Mouse (Mus musculus): ENCODE results near the gene Becn1. TPM values are rescaled to one million over a fixed set of nuclear protein-coding genes. Genes with fewer than 3 reads are reported as not detected.

The Becn1 gene
- total and polyA plus RNA-seq, 3 experiments, result 122 to 167 TPM; not detected in 1

DNA sequence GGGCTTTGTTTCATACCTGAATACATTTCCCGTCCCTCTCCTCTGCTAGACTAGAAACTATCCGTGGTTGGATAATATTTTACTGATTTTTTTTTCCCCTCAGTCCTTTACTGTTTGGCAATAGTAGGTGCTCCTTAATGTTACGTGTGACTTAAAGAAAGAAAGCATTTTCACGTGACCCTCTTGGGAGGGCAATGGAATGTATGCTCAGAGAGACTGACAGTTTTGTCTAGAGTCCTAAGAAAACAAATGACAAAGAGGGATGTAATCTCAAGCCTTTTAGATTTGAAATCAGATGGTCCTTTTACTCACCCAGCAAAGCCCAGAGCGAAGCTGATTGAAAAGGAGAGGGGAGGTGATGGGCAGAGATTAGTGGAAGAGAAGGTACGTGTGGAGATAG, 36.2 kb downstream of the Becn1 start:
- Histone ChIP-seq H3K9ac (ENCODE audit: control insufficient read depth, low read depth, low read length, poor library complexity, severe bottlenecking) (no peak overlapping the region), H3K79me2 (ENCODE audit: control insufficient read depth, insufficient read depth, low read length, poor library complexity) (no peaks in the 10 kb centered on the region), H3K36me3 (ENCODE audit: control insufficient read depth in 1 of 2, insufficient read depth in 2 of 2, low read length in 2 of 2) (peaks cover 0 to 2% of the 10 kb centered on the region in 2 experiments; a peak in 1 of 4 replicates), H3K27me3 (ENCODE audit: control insufficient read depth in 1 of 2, insufficient read depth in 2 of 2, low read length in 2 of 2) (no peaks in the 10 kb centered on the region; a peak in 1 of 4 replicates), H3K27ac (ENCODE audit: control insufficient read depth, low read depth, low read length) (no peak overlapping the region), H3K9me3 (replicated peaks; ENCODE audit: insufficient read depth, low read length) (no peaks in the 10 kb centered on the region), H3K4me3 (ENCODE audit: control insufficient read depth in 1 of 2, insufficient read depth in 1 of 2, low read depth in 2 of 2, low read length in 2 of 2) (no peak overlapping the region), H3K4me1 (ENCODE audit: control insufficient read depth in 1 of 2, insufficient read depth in 2 of 2, low read length in 2 of 2) (peaks cover 0 to 13% of the 10 kb centered on the region in 2 experiments; a peak in 2 of 4 replicates)
- no peak for DNase-seq (ENCODE audit: low read depth, low spot score)
- TF ChIP-seq USF1 (IDR thresholded peaks at IDR 0.05; ENCODE audit: low read depth, low read length), result no peak
- no peak for TF ChIP-seq SMC3 (IDR thresholded peaks at IDR 0.05; ENCODE audit: low read depth, low read length)
- no peak for TF ChIP-seq TCF12 (IDR thresholded peaks at IDR 0.05; ENCODE audit: low read depth, low read length)
- no peak for TF ChIP-seq ZMIZ1 (IDR thresholded peaks at IDR 0.05; ENCODE audit: low read depth, low read length)

DNA sequence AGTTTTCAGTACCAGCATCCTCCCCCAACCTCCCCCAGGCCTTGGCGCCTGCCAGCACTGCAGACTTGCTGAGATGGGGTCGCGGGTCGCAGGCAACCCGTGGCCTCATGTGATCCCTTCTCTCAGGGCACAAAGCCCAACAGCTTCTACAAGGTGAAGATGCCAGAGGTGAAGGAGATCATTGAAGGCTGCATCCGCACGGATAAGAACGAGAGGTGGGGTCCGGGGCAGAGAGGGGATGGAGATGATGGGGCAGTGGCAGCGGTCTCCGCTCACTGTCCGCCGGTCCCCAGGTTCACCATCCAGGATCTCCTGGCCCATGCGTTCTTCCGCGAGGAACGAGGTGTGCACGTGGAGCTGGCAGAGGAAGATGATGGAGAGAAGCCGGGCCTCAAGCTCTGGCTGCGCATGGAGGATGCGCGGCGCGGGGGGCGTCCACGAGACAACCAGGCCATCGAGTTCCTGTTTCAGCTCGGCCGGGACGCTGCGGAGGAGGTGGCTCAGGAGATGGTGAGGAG, 37.1 kb downstream of the Becn1 start:
- no peak overlapping the region for H3K9ac ChIP-seq (ENCODE audit: control insufficient read depth, low read depth, low read length, poor library complexity, severe bottlenecking)
- no peaks in the 10 kb centered on the region for H3K9me3 ChIP-seq (replicated peaks; ENCODE audit: insufficient read depth, low read length)
- H3K4me3 ChIP-seq (ENCODE audit: control insufficient read depth in 1 of 2, insufficient read depth in 1 of 2, low read depth in 2 of 2, low read length in 2 of 2), result no peak overlapping the region
- no peaks in the 10 kb centered on the region; a peak in 1 of 4 replicates for H3K27me3 ChIP-seq (ENCODE audit: control insufficient read depth in 1 of 2, insufficient read depth in 2 of 2, low read length in 2 of 2)
- TF ChIP-seq USF1 (IDR thresholded peaks at IDR 0.05; ENCODE audit: low read depth, low read length), result no peak
- TF ChIP-seq MAX (IDR thresholded peaks at IDR 0.05; ENCODE audit: low read length), result no peak
- no peak for TF ChIP-seq E2F4 (IDR thresholded peaks at IDR 0.05; ENCODE audit: borderline replicate concordance, low read depth, low read length)
- H3K4me1 ChIP-seq (ENCODE audit: control insufficient read depth in 1 of 2, insufficient read depth in 2 of 2, low read length in 2 of 2), result peaks cover 0 to 18% of the 10 kb centered on the region in 2 experiments; a peak in 3 of 4 replicates
- DNase-seq (ENCODE audit: low read depth, low spot score), result no peak
- H3K79me2 ChIP-seq (ENCODE audit: control insufficient read depth, insufficient read depth, low read length, poor library complexity), result peaks cover 3% of the 10 kb centered on the region; the same call in 1 of the 2 replicates
- H3K36me3 ChIP-seq (ENCODE audit: control insufficient read depth in 1 of 2, insufficient read depth in 2 of 2, low read length in 2 of 2), result peaks cover 0 to 2% of the 10 kb centered on the region in 2 experiments; a peak in 1 of 4 replicates
- no peak overlapping the region for H3K27ac ChIP-seq (ENCODE audit: control insufficient read depth, low read depth, low read length)

DNA sequence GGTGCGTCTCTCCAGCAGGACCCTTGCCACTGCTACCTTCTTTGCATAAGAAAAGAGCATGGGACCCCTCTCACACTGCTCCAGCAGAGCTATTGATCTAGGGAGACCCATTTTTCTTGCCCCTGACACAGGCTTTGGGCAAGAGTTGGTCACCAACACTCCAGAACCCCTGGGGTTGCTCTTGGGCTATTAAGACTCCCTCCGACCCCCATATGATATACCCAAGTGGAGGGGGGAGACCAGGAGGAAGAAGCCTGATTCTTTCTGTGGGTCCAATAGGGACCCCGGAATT, 38.2 kb downstream of the Becn1 start:
- peaks cover 3 to 20% of the 10 kb centered on the region in 2 experiments; a peak in 3 of 4 replicates for H3K4me1 ChIP-seq (ENCODE audit: control insufficient read depth in 1 of 2, insufficient read depth in 2 of 2, low read length in 2 of 2)
- no peak overlapping the region for H3K27ac ChIP-seq (ENCODE audit: control insufficient read depth, low read depth, low read length)
- no peaks in the 10 kb centered on the region; a peak in 1 of 4 replicates for H3K27me3 ChIP-seq (ENCODE audit: control insufficient read depth in 1 of 2, insufficient read depth in 2 of 2, low read length in 2 of 2)
- H3K9me3 ChIP-seq (replicated peaks; ENCODE audit: insufficient read depth, low read length), result no peaks in the 10 kb centered on the region
- no peak overlapping the region for H3K9ac ChIP-seq (ENCODE audit: control insufficient read depth, low read depth, low read length, poor library complexity, severe bottlenecking)
- no peak for DNase-seq (ENCODE audit: low read depth, low spot score)
- no peak overlapping the region for H3K4me3 ChIP-seq (ENCODE audit: control insufficient read depth in 1 of 2, insufficient read depth in 1 of 2, low read depth in 2 of 2, low read length in 2 of 2)
- peaks cover 3% of the 10 kb centered on the region; the same call in 1 of the 2 replicates for H3K79me2 ChIP-seq (ENCODE audit: control insufficient read depth, insufficient read depth, low read length, poor library complexity)
- H3K36me3 ChIP-seq (ENCODE audit: control insufficient read depth in 1 of 2, insufficient read depth in 2 of 2, low read length in 2 of 2), result peaks cover 0 to 10% of the 10 kb centered on the region in 2 experiments; a peak in 2 of 4 replicates
- TF ChIP-seq GATA1 (IDR thresholded peaks at IDR 0.05; ENCODE audit: low read depth, low read length) (no peak), MAZ (IDR thresholded peaks at IDR 0.05; ENCODE audit: low read depth, low read length) (no peak), ELF1 (IDR thresholded peaks at IDR 0.05; ENCODE audit: low read depth, low read length) (no peak), ZMIZ1 (IDR thresholded peaks at IDR 0.05; ENCODE audit: low read depth, low read length) (no peak), ZC3H11A (IDR thresholded peaks at IDR 0.05; ENCODE audit: low read depth, low read length) (no peak), BHLHE40 (IDR thresholded peaks at IDR 0.05; ENCODE audit: borderline replicate concordance, low read depth, low read length) (no peak), POLR2AphosphoS2 (IDR thresholded peaks at IDR 0.05; ENCODE audit: low read length) (no peak), JUND (IDR thresholded peaks at IDR 0.05; ENCODE audit: low read depth, low read length) (no peak), KAT2A (conservative IDR thresholded peaks at IDR 0.05; ENCODE audit: low read depth, low read length) (no peak)
